Mouse (Mus musculus) liver, embryonic 12.5 days (tissue): ENCODE results near the gene Chd3. TPM values are rescaled to one million over a fixed set of nuclear protein-coding genes. Genes with fewer than 3 reads are reported as not detected.

Source experiments
- ATAC-seq: fragments of 200-750 bp; cut with Nextera tagmentation; 2 replicates; pipeline ENCODE4 v1.8.0; 2017; ENCODE audit warnings: moderate number of reproducible peaks, mild to moderate bottlenecking, moderate library complexity
- H3K27ac ChIP-seq: fragments of 300-500 bp; sonication (generic); 2 replicates; pipeline ENCODE4 v1.5.1; 2016; ENCODE audit warnings: mild to moderate bottlenecking
- H3K27me3 ChIP-seq: fragments of 300-500 bp; sonication (generic); replicated peaks from 2 replicates; pipeline ENCODE4 v1.6.1; 2016; ENCODE audit warnings: mild to moderate bottlenecking, moderate library complexity
- H3K36me3 ChIP-seq: fragments of 300-500 bp; sonication (generic); 2 replicates; pipeline ENCODE4 v1.6.1; 2016; ENCODE audit warnings: mild to moderate bottlenecking, moderate library complexity
- H3K4me1 ChIP-seq: fragments of 300-500 bp; sonication (generic); 2 replicates; pipeline ENCODE4 v1.6.1; 2016
- H3K4me2 ChIP-seq: fragments of 300-500 bp; sonication (generic); 2 replicates; pipeline ENCODE4 v1.6.1; 2016; ENCODE audit warnings: mild to moderate bottlenecking, moderate library complexity
- H3K4me3 ChIP-seq: fragments of 300-500 bp; sonication (generic); 2 replicates; pipeline ENCODE4 v1.5.1; 2016; ENCODE audit warnings: mild to moderate bottlenecking, moderate library complexity
- H3K9ac ChIP-seq: fragments of 300-500 bp; sonication (generic); 2 replicates; pipeline ENCODE4 v1.6.1; 2016; ENCODE audit warnings: mild to moderate bottlenecking, moderate library complexity
- H3K9me3 ChIP-seq: fragments of 300-500 bp; sonication (generic); replicated peaks from 2 replicates; pipeline ENCODE4 v1.6.1; 2016; ENCODE audit warnings: mild to moderate bottlenecking, moderate library complexity
- WGBS: fragments of 180-500 bp; shearing (Covaris S2); methylation state at CpG from one replicate; pipeline ENCODE4 v1.1.7; 2016; ENCODE audit not compliant: insufficient replicate concordance; 5-methylcytosine and 5-hydroxymethylcytosine counted together
- polyA plus RNA-seq: library from polyadenylated mRNA; unstranded; fragments of >200 nt; fragmentation: Nextera tagmentation; extraction: Ambion mirVana; gene quantifications from 2 replicates; pipeline ENCODE4 v1.2.1, GENCODE M21; 2016

Gene Chd3
- polyA plus RNA-seq = 4.7 and 6.4 TPM in 2 replicates

GRCm38 (mm10) chr11:69369215-69369989 lies at the start of gene Chd3:
Chd3 (minus strand) TSS chr11:69369406.
- ATAC-seq = no peak
- H3K9ac ChIP-seq = peak within 1 kb of the TSS; percentile 88
- H3K4me3 ChIP-seq = peak within 1 kb of the TSS; percentile 77
- no peaks in the 10 kb centered on the region for H3K36me3 ChIP-seq
- peak within 1 kb of the TSS; percentile 98 for H3K4me2 ChIP-seq
- H3K27me3 ChIP-seq = peaks cover 63% of the 10 kb centered on the region
- WGBS = 22% methylated on average over 9 of the region's 34 CpGs
- H3K9me3 ChIP-seq = no peaks in the 10 kb centered on the region
- H3K27ac ChIP-seq = peak within 1 kb of the TSS; percentile 84
- H3K4me1 ChIP-seq = peaks cover 97% of the 10 kb centered on the region

GRCm38 (mm10) chr11:69417449-69418384 lies 48.5 kb upstream of the Chd3 start:
- Histone ChIP-seq H3K9me3 (no peaks in the 10 kb centered on the region), H3K36me3 (no peaks in the 10 kb centered on the region), H3K4me3 (peak overlapping the region; percentile 60), H3K27me3 (peaks cover 41% of the 10 kb centered on the region), H3K27ac (peak overlapping the region; percentile 83), H3K4me2 (peak overlapping the region; percentile 100), H3K4me1 (peaks cover 90% of the 10 kb centered on the region), H3K9ac (peak overlapping the region; percentile 70)
- WGBS = under 1% methylated on average over 39 of the region's 39 CpGs
- ATAC-seq = no peak

- Histone ChIP-seq H3K4me1 (peaks cover 97% of the 10 kb centered on the region), H3K4me2 (peak overlapping the region; percentile 100), H3K27ac (peak overlapping the region; percentile 79), H3K4me3 (peak overlapping the region; percentile 60; the same call in 1 of the 2 replicates), H3K36me3 (no peaks in the 10 kb centered on the region), H3K9ac (peak overlapping the region; percentile 47; the same call in 1 of the 2 replicates), H3K9me3 (no peaks in the 10 kb centered on the region), H3K27me3 (peaks cover 33% of the 10 kb centered on the region)
- ATAC-seq = no peak
- WGBS = 21% methylated on average over 8 of the region's 8 CpGs
These were observed 47.8 kb upstream of the Chd3 start for GRCm38 (mm10) chr11:69416921-69417448.

GRCm38 (mm10) chr11:69416509-69416908 lies 47.3 kb upstream of the Chd3 start:
- WGBS = 7% methylated on average over 4 of the region's 4 CpGs
- Histone ChIP-seq H3K4me2 (peak overlapping the region; percentile 100), H3K27ac (peak overlapping the region; percentile 79), H3K36me3 (no peaks in the 10 kb centered on the region), H3K9me3 (no peaks in the 10 kb centered on the region), H3K9ac (peak overlapping the region; percentile 69), H3K4me1 (peaks cover 99% of the 10 kb centered on the region), H3K4me3 (peak overlapping the region; percentile 60), H3K27me3 (peaks cover 28% of the 10 kb centered on the region)
- no peak for ATAC-seq

- H3K27ac ChIP-seq = peak overlapping the region; percentile 79
- H3K27me3 ChIP-seq = peaks cover 22% of the 10 kb centered on the region
- no peaks in the 10 kb centered on the region for H3K36me3 ChIP-seq
- peaks cover 95% of the 10 kb centered on the region for H3K4me1 ChIP-seq
- WGBS = 3% methylated on average over 17 of the region's 25 CpGs
- H3K4me2 ChIP-seq = peak overlapping the region; percentile 100
- no peaks in the 10 kb centered on the region for H3K9me3 ChIP-seq
- H3K9ac ChIP-seq = peak overlapping the region; percentile 69
- no peak for ATAC-seq
- peak overlapping the region; percentile 60 for H3K4me3 ChIP-seq
These were observed 46.7 kb upstream of the Chd3 start for GRCm38 (mm10) chr11:69415668-69416451.

- no peaks in the 10 kb centered on the region for H3K9me3 ChIP-seq
- 12% methylated on average over 3 of the region's 3 CpGs for WGBS
- H3K27me3 ChIP-seq = peaks cover 17% of the 10 kb centered on the region
These were observed 46.1 kb upstream of the Chd3 start for GRCm38 (mm10) chr11:69415327-69415667.

GRCm38 (mm10) chr11:69414421-69415326 lies 45.5 kb upstream of the Chd3 start:
- Histone ChIP-seq H3K9me3 (no peaks in the 10 kb centered on the region), H3K4me1 (peaks cover 88% of the 10 kb centered on the region), H3K27me3 (peaks cover 17% of the 10 kb centered on the region), H3K36me3 (no peaks in the 10 kb centered on the region), H3K4me3 (peak overlapping the region; percentile 60), H3K4me2 (peak overlapping the region; percentile 100), H3K9ac (peak overlapping the region; percentile 69), H3K27ac (peak overlapping the region; percentile 79)
- WGBS = 37% methylated on average over 4 of the region's 4 CpGs
- no peak for ATAC-seq

More at GRCm38 (mm10) chr11:69415327-69415667, 46.1 kb upstream of the Chd3 start:
- no peak for ATAC-seq
- Histone ChIP-seq H3K36me3 (no peaks in the 10 kb centered on the region), H3K4me1 (peaks cover 94% of the 10 kb centered on the region), H3K4me3 (peak overlapping the region; percentile 60), H3K9ac (peak overlapping the region; percentile 69), H3K27ac (peak overlapping the region; percentile 79), H3K4me2 (peak overlapping the region; percentile 100)

- Histone ChIP-seq H3K9ac (peak within 1 kb of the TSS; percentile 82; the same call in 1 of the 2 replicates), H3K4me3 (peak within 1 kb of the TSS; percentile 60), H3K4me1 (peaks cover 84% of the 10 kb centered on the region), H3K4me2 (peak within 1 kb of the TSS; percentile 100), H3K9me3 (no peaks in the 10 kb centered on the region), H3K27me3 (peaks cover 17% of the 10 kb centered on the region), H3K36me3 (no peaks in the 10 kb centered on the region), H3K27ac (peak within 1 kb of the TSS; percentile 94)
- no peak for ATAC-seq
- 43% methylated on average over 12 of the region's 12 CpGs for WGBS
These were observed 44.3 kb upstream of the Chd3 start, which contains the start of gene Kdm6b for GRCm38 (mm10) chr11:69413221-69414181. Kdm6b (minus strand) TSS chr11:69413675.

- peak overlapping the region; percentile 94 for H3K27ac ChIP-seq
- no peaks in the 10 kb centered on the region for H3K9me3 ChIP-seq
- peak overlapping the region; percentile 82; the same call in 1 of the 2 replicates for H3K9ac ChIP-seq
- H3K4me1 ChIP-seq = peaks cover 83% of the 10 kb centered on the region
- peaks cover 16% of the 10 kb centered on the region for H3K27me3 ChIP-seq
- ATAC-seq = no peak
- peaks cover 7% of the 10 kb centered on the region for H3K36me3 ChIP-seq
- H3K4me3 ChIP-seq = peak overlapping the region; percentile 72; the same call in 1 of the 2 replicates
- peak overlapping the region; percentile 100 for H3K4me2 ChIP-seq
- WGBS = 73% methylated on average over 7 of the region's 7 CpGs
These were observed 43.3 kb upstream of the Chd3 start for GRCm38 (mm10) chr11:69412548-69412947.
